Mouse (Mus musculus): Measurements from ENCODE around the gene Cyp46a1. TPM values are rescaled to one million over a fixed set of nuclear protein-coding genes. Genes with fewer than 3 reads are reported as not detected.

The Cyp46a1 gene
- polyA plus RNA-seq, 1 experiment from 2014 or later: 16.6 TPM

GRCm38 (mm10) chr12:108374689-108375088 lies 40.5 kb downstream of the Cyp46a1 start:
- in situ Hi-C loops (cut with MboI; ENCODE audit: low pct_unique_long_range_greater_than_20kb): no loop called here
- POLR2A ChIA-PET: no interaction called here
- no peak for ATAC-seq

GRCm38 (mm10) chr12:108378379-108379133 lies 44.4 kb downstream of the Cyp46a1 start:
- POLR2A ChIA-PET: no interaction called here
- CTCF ChIA-PET: interaction anchor here (1.2 kb wide), 1 partner anchor 12 kb away, joined by 3 read pairs; no protein-coding TSS in a partner anchor
- in situ Hi-C loops (cut with MboI; ENCODE audit: low pct_unique_long_range_greater_than_20kb): no loop called here
- no peak for TF ChIP-seq CTCF (IDR thresholded peaks at IDR 0.05)
- H3K27me3 ChIP-seq: no peaks in the 10 kb centered on the region
- no peak for DNase-seq (ENCODE audit: low read depth, low spot score)
- no peak for ATAC-seq

More at GRCm38 (mm10) chr12:108374689-108375088, 40.5 kb downstream of the Cyp46a1 start:
- TF ChIP-seq CTCF (IDR thresholded peaks at IDR 0.05): no peak
- CTCF ChIA-PET: no interaction called here
- no peaks in the 10 kb centered on the region for H3K27me3 ChIP-seq
- DNase-seq (ENCODE audit: low read depth, low spot score): no peak

- no peak for ATAC-seq
- DNase-seq (ENCODE audit: low read depth, low spot score): no peak
- in situ Hi-C loops (cut with MboI; ENCODE audit: low pct_unique_long_range_greater_than_20kb): no loop called here
- ChIA-PET POLR2A (no interaction called here), CTCF (interaction anchor here (1.4 kb wide), 1 partner anchor 12 kb away, joined by 4 read pairs; no protein-coding TSS in a partner anchor)
- H3K27me3 ChIP-seq: no peaks in the 10 kb centered on the region
- TF ChIP-seq CTCF (IDR thresholded peaks at IDR 0.05): no peak
Measured at GRCm38 (mm10) chr12:108386476-108387232, 52.5 kb downstream of the Cyp46a1 start.

- POLR2A ChIA-PET: no interaction called here
- no peak for TF ChIP-seq CTCF (IDR thresholded peaks at IDR 0.05)
- DNase-seq (ENCODE audit: low read depth, low spot score) (no peak), ATAC-seq (no peak)
- in situ Hi-C loops (cut with MboI; ENCODE audit: low pct_unique_long_range_greater_than_20kb): no loop called here
- H3K27me3 ChIP-seq: no peaks in the 10 kb centered on the region
- CTCF ChIA-PET: interaction anchor here (0.8 kb wide), 1 partner anchor 11 kb away, joined by 3 read pairs; no protein-coding TSS in a partner anchor
Measured at GRCm38 (mm10) chr12:108389718-108390117, 55.5 kb downstream of the Cyp46a1 start.

GRCm38 (mm10) chr12:108392254-108393044 lies 58.3 kb downstream of the Cyp46a1 start:
- ATAC-seq: no peak
- no peak for DNase-seq (ENCODE audit: low read depth, low spot score)
- H3K27me3 ChIP-seq: no peaks in the 10 kb centered on the region
- CTCF ChIA-PET: interaction anchor here (0.5 to 1.5 kb wide), 5 partner anchors 12 to 415 kb away, joined by 3 read pairs; no protein-coding TSS in a partner anchor
- POLR2A ChIA-PET: no interaction called here
- in situ Hi-C loops (cut with MboI; ENCODE audit: low pct_unique_long_range_greater_than_20kb): no loop called here
- no peak for TF ChIP-seq CTCF (IDR thresholded peaks at IDR 0.05)

GRCm38 (mm10) chr12:108393082-108393481 lies 58.9 kb downstream of the Cyp46a1 start:
- ChIA-PET CTCF (interaction anchor here (0.5 to 1.5 kb wide), 4 partner anchors 30 to 415 kb away, joined by 3 read pairs; no protein-coding TSS in a partner anchor), POLR2A (no interaction called here)
- DNase-seq (ENCODE audit: low read depth, low spot score) (no peak), ATAC-seq (no peak)
- no peak for TF ChIP-seq CTCF (IDR thresholded peaks at IDR 0.05)
- in situ Hi-C loops (cut with MboI; ENCODE audit: low pct_unique_long_range_greater_than_20kb): no loop called here
- H3K27me3 ChIP-seq: no peaks in the 10 kb centered on the region

- TF ChIP-seq CTCF (IDR thresholded peaks at IDR 0.05): no peak
- ATAC-seq (peak; percentile 72), DNase-seq (ENCODE audit: low read depth, low spot score) (peak; percentile 73)
- ChIA-PET CTCF (interaction anchor here (0.6 kb wide), 1 partner anchor 37 kb away, joined by 3 read pairs; no protein-coding TSS in a partner anchor), POLR2A (no interaction called here)
- H3K27me3 ChIP-seq: no peaks in the 10 kb centered on the region
- in situ Hi-C loops (cut with MboI; ENCODE audit: low pct_unique_long_range_greater_than_20kb): no loop called here
Measured at GRCm38 (mm10) chr12:108393637-108394036, 59.5 kb downstream of the Cyp46a1 start.

- POLR2A ChIA-PET: no interaction called here
- in situ Hi-C loops (cut with MboI; ENCODE audit: low pct_unique_long_range_greater_than_20kb): no loop called here
- TF ChIP-seq CTCF (IDR thresholded peaks at IDR 0.05): no peak
- H3K27me3 ChIP-seq: no peaks in the 10 kb centered on the region
- CTCF ChIA-PET: no interaction called here
- DNase-seq (ENCODE audit: low read depth, low spot score) (peak; percentile 89), ATAC-seq (no peak)
Measured at GRCm38 (mm10) chr12:108394534-108395284, 60.5 kb downstream of the Cyp46a1 start.

GRCm38 (mm10) chr12:108395285-108395660 lies 61.1 kb downstream of the Cyp46a1 start:
- ATAC-seq: no peak
- no peaks in the 10 kb centered on the region for H3K27me3 ChIP-seq
- in situ Hi-C loops (cut with MboI; ENCODE audit: low pct_unique_long_range_greater_than_20kb): no loop called here
- ChIA-PET POLR2A (no interaction called here), CTCF (interaction anchor here (0.6 kb wide), 1 partner anchor 63 kb away, joined by 3 read pairs; no protein-coding TSS in a partner anchor)
- no peak for TF ChIP-seq CTCF (IDR thresholded peaks at IDR 0.05)
- DNase-seq (ENCODE audit: low read depth, low spot score): no peak
